In the genomic region with DNA sequence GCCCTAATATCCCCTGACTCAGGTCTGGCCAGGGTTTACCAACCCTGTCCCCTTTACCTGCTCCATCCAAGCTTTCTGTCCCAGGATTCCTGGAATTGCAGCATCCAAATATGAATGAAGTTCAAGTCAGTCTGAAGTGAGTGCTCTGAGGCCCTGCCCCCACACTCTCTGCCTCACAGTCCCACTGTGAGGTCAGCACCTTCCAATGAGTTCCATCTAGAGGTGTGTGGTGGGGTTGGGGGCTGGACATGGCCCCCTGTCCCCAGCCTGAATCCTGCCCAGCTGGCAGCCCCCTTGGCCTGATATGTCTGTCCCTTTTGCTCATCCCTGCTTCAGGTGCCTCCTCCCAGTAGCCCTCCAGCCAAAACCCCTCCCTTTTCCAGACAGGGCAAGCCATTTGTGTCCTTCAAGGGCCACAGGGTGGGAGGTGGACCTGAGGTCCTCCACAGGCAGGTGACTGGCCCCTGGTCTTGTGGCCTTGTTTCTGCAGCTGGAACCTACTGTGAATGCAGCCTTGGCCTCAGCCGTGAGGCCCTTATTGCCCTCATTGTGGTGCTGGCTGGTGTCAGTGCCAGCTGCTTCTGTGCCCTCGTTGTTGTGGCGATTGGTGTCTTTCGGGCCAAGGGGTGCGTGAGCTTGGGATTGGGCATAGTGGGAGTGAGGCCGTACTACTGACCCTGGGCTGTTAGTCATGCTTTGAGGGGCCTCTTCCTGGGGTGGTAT, we compare ENCODE assay signal across 17 mouse cellular contexts. TPM values are rescaled to one million over a fixed set of nuclear protein-coding genes. Genes with fewer than 3 reads are reported as not detected.
DNase-seq lines count a peak whose midpoint lies in the region; TF ChIP-seq lines count a peak whose summit lies in the region.
"Had no signal": no experiment of that assay in that cellular context is flagged by ENCODE, and none has a peak within 500 bp of the region (broad histone marks: within the 10 kb centered on the region; RNA-seq: fewer than 3 reads in every experiment).

Tmem210 (plus strand) TSS at position 219 of the 723 bp plus-strand sequence.

- peaks cover 8% of the 10 kb centered on the region for H3K4me1 ChIP-seq in testis, adult 2 months (ENCODE audit: control insufficient read depth, insufficient read depth, low read length)

- DNase-seq in cerebellum, postnatal 14 days = peak; percentile 54 to 55
- no peak for DNase-seq in cerebellum, adult 18-20 months
- DNase-seq in left cerebral cortex, adult 2 months (ENCODE audit: extremely low spot score in 1 of 2, low spot score in 2 of 2) = no peak
- no peak for DNase-seq in left cerebral cortex, postnatal 25 days (ENCODE audit: low spot score in 2 of 2)
- DNase-seq in testis, postnatal 10 days (ENCODE audit: low spot score) = no peak
- no peak for DNase-seq in ovary, adult 18-20 months (ENCODE audit: low spot score)
- DNase-seq: heart, postnatal 10 days; thymus, postnatal 14 days had no signal

- TF ChIP-seq CTCF in left cerebral cortex, adult 2 months (IDR thresholded peaks at IDR 0.05) = no peak
- no peak for TF ChIP-seq CTCF in testis, adult 2 months (IDR thresholded peaks at IDR 0.05; ENCODE audit: control insufficient read depth, insufficient read depth, insufficient replicate concordance, low read depth, low read length)

- TF ChIP-seq POLR2A in testis, adult 2 months (IDR thresholded peaks at IDR 0.05; ENCODE audit: control insufficient read depth, low read depth, low read length) = peak; percentile 63

- no peak within 1 kb of the TSS for H3K4me3 ChIP-seq in left cerebral cortex, adult 2 months
- H3K4me3 ChIP-seq in testis, adult 2 months (ENCODE audit: control insufficient read depth, low read depth, low read length) = peak within 1 kb of the TSS; percentile 76
- H3K4me3 ChIP-seq: erythroblast, embryonic 14.5 days; midbrain, embryonic 15.5 days; neural tube, embryonic 12.5 days had no signal

- H3K27ac ChIP-seq in left cerebral cortex, adult 2 months = peak within 1 kb of the TSS; percentile 36
- H3K27ac ChIP-seq in testis, adult 2 months (ENCODE audit: control insufficient read depth, insufficient read depth, low read depth, low read length) = peak within 1 kb of the TSS; percentile 54
- H3K27ac ChIP-seq: midbrain, embryonic 15.5 days; neural tube, embryonic 12.5 days had no signal

- intact Hi-C loops in left cerebral cortex, adult 2 months (cut with DNase I) = no loop called here
- intact Hi-C loops in left cerebral cortex, postnatal 25 days (cut with DNase I) = no loop called here

- no peaks in the 10 kb centered on the region for H3K27me3 ChIP-seq in testis, adult 2 months (ENCODE audit: control insufficient read depth, insufficient read depth, low read length)

- H3K36me3 ChIP-seq in testis, adult 2 months (ENCODE audit: control insufficient read depth, insufficient read depth, low read length) = peaks cover 5% of the 10 kb centered on the region

RNA-seq across cellular contexts. Expression of gene Tmem210, which starts in this region (rescaled TPM):
- total RNA-seq in left cerebral cortex, adult 2 months (2021) = not detected
- not detected for total RNA-seq in left cerebral cortex, postnatal 25 days (2021)
- polyA plus RNA-seq in testis, adult 2 months (2012; rRNA removed) = 830 and 870 TPM in 2 replicates
- total RNA-seq: adrenal gland, postnatal 4 days; common myeloid progenitor, adult 5-6 weeks; granulocyte monocyte progenitor cell, adult 5-6 weeks; heart, postnatal 10 days; left cerebral cortex, postnatal 36 days had no signal
- polyA plus RNA-seq: C2C12; erythroblast, embryonic 14.5 days; midbrain, embryonic 15.5 days; neural tube, embryonic 12.5 days had no signal

Comparison
In these comparisons a context has a peak if more than half of its experiments do, and no peak if none do; other contexts are left out.
1. DNase-seq: peak in cerebellum, postnatal 14 days (2 of 2); none in cerebellum, adult 18-20 months (0 of 2), left cerebral cortex, adult 2 months (0 of 2), left cerebral cortex, postnatal 25 days (0 of 2), testis, postnatal 10 days (single experiment) and ovary, adult 18-20 months (single experiment).